Mouse (Mus musculus) ZHBTc4 (cell line): ENCODE data around the gene Grxcr1.

Experiments used
- DNase-seq: peaks from one replicate; pipeline ENCODE4 v3.0.0-alpha.2; 2011; ENCODE audit warnings: low read depth, low spot score

The Grxcr1 gene

GRCm38 (mm10) chr5:68031744-68032143, at the start of gene Grxcr1:
TSS of gene Grxcr1 (plus strand) at chr5:68031835.
- no peak for DNase-seq

- DNase-seq: peak; percentile 2
Observed at GRCm38 (mm10) chr5:67981946-67982526, 49.6 kb upstream of the Grxcr1 start.

- no peak for DNase-seq
Observed at GRCm38 (mm10) chr5:67990426-67990825, 41.2 kb upstream of the Grxcr1 start.

- DNase-seq: no peak
Observed at GRCm38 (mm10) chr5:68002611-68003010, 29.0 kb upstream of the Grxcr1 start.

GRCm38 (mm10) chr5:68003904-68004303, 27.7 kb upstream of the Grxcr1 start:
- no peak for DNase-seq

- no peak for DNase-seq
Observed at GRCm38 (mm10) chr5:68004419-68004818, 27.2 kb upstream of the Grxcr1 start.

- no peak for DNase-seq
Observed at GRCm38 (mm10) chr5:68007074-68007473, 24.6 kb upstream of the Grxcr1 start.

GRCm38 (mm10) chr5:68011569-68011968, 20.1 kb upstream of the Grxcr1 start:
- DNase-seq: no peak

GRCm38 (mm10) chr5:68012618-68013017, 19.0 kb upstream of the Grxcr1 start:
- DNase-seq: peak; percentile 76

GRCm38 (mm10) chr5:68020870-68021269, 10.8 kb upstream of the Grxcr1 start:
- no peak for DNase-seq

GRCm38 (mm10) chr5:68026658-68027422, 4.8 kb upstream of the Grxcr1 start:
- DNase-seq: no peak

GRCm38 (mm10) chr5:68027474-68027873, 4.2 kb upstream of the Grxcr1 start:
- DNase-seq: no peak

GRCm38 (mm10) chr5:68033345-68033744, 1.7 kb downstream of the Grxcr1 start:
- DNase-seq: no peak

- no peak for DNase-seq
Observed at GRCm38 (mm10) chr5:68039077-68039476, 7.4 kb downstream of the Grxcr1 start.

GRCm38 (mm10) chr5:68043339-68043738, 11.7 kb downstream of the Grxcr1 start:
- no peak for DNase-seq

- no peak for DNase-seq
Observed at GRCm38 (mm10) chr5:68048783-68049182, 17.1 kb downstream of the Grxcr1 start.

GRCm38 (mm10) chr5:68049536-68049935, 17.9 kb downstream of the Grxcr1 start:
- DNase-seq: no peak

GRCm38 (mm10) chr5:68051101-68051500, 19.5 kb downstream of the Grxcr1 start:
- no peak for DNase-seq

- no peak for DNase-seq
Observed at GRCm38 (mm10) chr5:68057574-68057973, 25.9 kb downstream of the Grxcr1 start.

- no peak for DNase-seq
Observed at GRCm38 (mm10) chr5:68068694-68069093, 37.1 kb downstream of the Grxcr1 start.

- no peak for DNase-seq
Observed at GRCm38 (mm10) chr5:68070308-68070707, 38.7 kb downstream of the Grxcr1 start.

- no peak for DNase-seq
Observed at GRCm38 (mm10) chr5:68071857-68072256, 40.2 kb downstream of the Grxcr1 start.

GRCm38 (mm10) chr5:68086535-68087098, 55.0 kb downstream of the Grxcr1 start:
- DNase-seq: no peak
